Mouse (Mus musculus) kidney, embryonic 15.5 days (tissue): ENCODE results near the gene Prickle2. TPM values are rescaled to one million over a fixed set of nuclear protein-coding genes. Genes with fewer than 3 reads are reported as not detected.

Experiments
- ATAC-seq: fragments of 200-750 bp; cut with Nextera tagmentation; replicated peaks from 2 replicates; pipeline ENCODE4 v1.8.0; 2017; ENCODE audit warnings: moderate TSS enrichment; ENCODE audit not compliant: low FRiP score
- H3K27ac ChIP-seq: fragments of 300-500 bp; sonication (generic); 2 replicates; pipeline ENCODE4 v1.5.1; 2015; ENCODE audit warnings: mild to moderate bottlenecking, inconsistent platforms
- H3K27me3 ChIP-seq: fragments of 300-500 bp; sonication (generic); 2 replicates; pipeline ENCODE4 v1.6.1; 2015; ENCODE audit warnings: inconsistent platforms
- H3K36me3 ChIP-seq: fragments of 300-500 bp; sonication (generic); 2 replicates; pipeline ENCODE4 v1.6.1; 2015; ENCODE audit warnings: inconsistent platforms
- H3K4me1 ChIP-seq: fragments of 300-500 bp; sonication (generic); 2 replicates; pipeline ENCODE4 v1.6.1; 2015; ENCODE audit warnings: inconsistent platforms
- H3K4me2 ChIP-seq: fragments of 300-500 bp; sonication (generic); 2 replicates; pipeline ENCODE4 v1.6.1; 2015; ENCODE audit warnings: moderate library complexity, mild to moderate bottlenecking, inconsistent platforms
- H3K4me3 ChIP-seq: fragments of 300-500 bp; sonication (generic); replicated peaks from 2 replicates; pipeline ENCODE4 v1.5.1; 2015; ENCODE audit warnings: mild to moderate bottlenecking, inconsistent platforms
- H3K9ac ChIP-seq: fragments of 300-500 bp; sonication (generic); 2 replicates; pipeline ENCODE4 v1.6.1; 2015; ENCODE audit warnings: mild to moderate bottlenecking, inconsistent platforms
- H3K9me3 ChIP-seq: fragments of 300-500 bp; sonication (generic); replicated peaks from 2 replicates; pipeline ENCODE4 v1.6.1; 2016; ENCODE audit warnings: inconsistent platforms
- WGBS: fragments of 180-500 bp; shearing (Covaris S2); methylation state at CpG from one replicate; pipeline ENCODE4 v1.1.7; 2015; ENCODE audit warnings: mixed read lengths; 5-methylcytosine and 5-hydroxymethylcytosine counted together
- polyA plus RNA-seq: library from polyadenylated mRNA; unstranded; fragments of >200 nt; fragmentation: Nextera tagmentation; extraction: Ambion mirVana; gene quantifications from 2 replicates; pipeline ENCODE4 v1.2.1, GENCODE M21; 2015

Prickle2 gene
- polyA plus RNA-seq, 1 experiment from 2014 or later: 7.6 TPM

GRCm38 (mm10) chr6:92425476-92425875, 280.5 kb downstream of the Prickle2 start:
- no peak overlapping the region for H3K9ac ChIP-seq
- H3K4me3 ChIP-seq: no peak overlapping the region
- H3K4me1 ChIP-seq: no peaks in the 10 kb centered on the region; the same call in 1 of the 2 replicates
- H3K9me3 ChIP-seq: no peaks in the 10 kb centered on the region
- H3K27ac ChIP-seq: no peak overlapping the region
- 84% methylated on average over 7 of the region's 7 CpGs for WGBS
- ATAC-seq: no peak
- no peak overlapping the region for H3K4me2 ChIP-seq
- H3K36me3 ChIP-seq: peaks cover 16% of the 10 kb centered on the region; the same call in 1 of the 2 replicates
- no peaks in the 10 kb centered on the region for H3K27me3 ChIP-seq

- H3K4me1 ChIP-seq: no peaks in the 10 kb centered on the region; the same call in 1 of the 2 replicates
- H3K27me3 ChIP-seq: no peaks in the 10 kb centered on the region
- H3K4me3 ChIP-seq: no peak overlapping the region
- H3K27ac ChIP-seq: no peak overlapping the region
- WGBS: 52% methylated on average over 3 of the region's 3 CpGs
- H3K9ac ChIP-seq: no peak overlapping the region
- ATAC-seq: no peak
- H3K4me2 ChIP-seq: no peak overlapping the region
- H3K36me3 ChIP-seq: peaks cover 21% of the 10 kb centered on the region; the same call in 1 of the 2 replicates
- H3K9me3 ChIP-seq: no peaks in the 10 kb centered on the region
Measured at GRCm38 (mm10) chr6:92424991-92425390, 281.0 kb downstream of the Prickle2 start.

GRCm38 (mm10) chr6:92422286-92422685, 283.7 kb downstream of the Prickle2 start:
- ATAC-seq: no peak

GRCm38 (mm10) chr6:92420106-92420505, 285.8 kb downstream of the Prickle2 start:
- 92% methylated on average over 12 of the region's 12 CpGs for WGBS
- Histone ChIP-seq H3K4me2 (no peak overlapping the region), H3K9me3 (no peaks in the 10 kb centered on the region), H3K27ac (no peak overlapping the region), H3K9ac (no peak overlapping the region), H3K4me3 (no peak overlapping the region), H3K27me3 (no peaks in the 10 kb centered on the region), H3K36me3 (peaks cover 31% of the 10 kb centered on the region; the same call in 1 of the 2 replicates), H3K4me1 (no peaks in the 10 kb centered on the region; the same call in 1 of the 2 replicates)
- ATAC-seq: no peak

More at GRCm38 (mm10) chr6:92422286-92422685, 283.7 kb downstream of the Prickle2 start:
- H3K27ac ChIP-seq: no peak overlapping the region
- WGBS: 44% methylated on average over 11 of the region's 11 CpGs
- H3K4me1 ChIP-seq: no peaks in the 10 kb centered on the region; the same call in 1 of the 2 replicates
- H3K9me3 ChIP-seq: no peaks in the 10 kb centered on the region
- no peak overlapping the region for H3K9ac ChIP-seq
- no peak overlapping the region for H3K4me2 ChIP-seq
- no peak overlapping the region for H3K4me3 ChIP-seq
- H3K27me3 ChIP-seq: no peaks in the 10 kb centered on the region
- peaks cover 28% of the 10 kb centered on the region; the same call in 1 of the 2 replicates for H3K36me3 ChIP-seq

- peaks cover 9% of the 10 kb centered on the region; the same call in 1 of the 2 replicates for H3K4me1 ChIP-seq
- no peaks in the 10 kb centered on the region for H3K9me3 ChIP-seq
- peaks cover 27% of the 10 kb centered on the region for H3K36me3 ChIP-seq
- 79% methylated on average over 7 of the region's 7 CpGs for WGBS
- no peak for ATAC-seq
- no peak overlapping the region for H3K9ac ChIP-seq
- no peak overlapping the region for H3K4me3 ChIP-seq
- no peak overlapping the region for H3K27ac ChIP-seq
- H3K4me2 ChIP-seq: no peak overlapping the region
- H3K27me3 ChIP-seq: no peaks in the 10 kb centered on the region
Measured at GRCm38 (mm10) chr6:92415405-92415755, 290.6 kb downstream of the Prickle2 start.

- Histone ChIP-seq H3K9me3 (no peaks in the 10 kb centered on the region), H3K27me3 (no peaks in the 10 kb centered on the region), H3K4me3 (no peak overlapping the region), H3K4me1 (peaks cover 9% of the 10 kb centered on the region; the same call in 1 of the 2 replicates), H3K4me2 (no peak overlapping the region), H3K27ac (peak overlapping the region; percentile 48; the same call in 1 of the 2 replicates), H3K36me3 (peaks cover 28% of the 10 kb centered on the region), H3K9ac (no peak overlapping the region)
- no peak for ATAC-seq
- 41% methylated on average over 8 of the region's 8 CpGs for WGBS
Measured at GRCm38 (mm10) chr6:92414478-92415404, 291.2 kb downstream of the Prickle2 start.

- Histone ChIP-seq H3K4me2 (no peak overlapping the region), H3K9me3 (no peaks in the 10 kb centered on the region), H3K36me3 (peaks cover 26% of the 10 kb centered on the region), H3K4me1 (peaks cover 9% of the 10 kb centered on the region; the same call in 1 of the 2 replicates), H3K4me3 (no peak overlapping the region), H3K27me3 (no peaks in the 10 kb centered on the region), H3K27ac (peak overlapping the region; percentile 48; the same call in 1 of the 2 replicates), H3K9ac (no peak overlapping the region)
- no peak for ATAC-seq
- WGBS: 41% methylated on average over 1 of the region's 1 CpGs
Measured at GRCm38 (mm10) chr6:92413982-92414381, 292.0 kb downstream of the Prickle2 start.

- Histone ChIP-seq H3K4me2 (no peak overlapping the region), H3K27me3 (no peaks in the 10 kb centered on the region), H3K9me3 (no peaks in the 10 kb centered on the region), H3K4me1 (peaks cover 7% of the 10 kb centered on the region; the same call in 1 of the 2 replicates), H3K36me3 (peaks cover 27% of the 10 kb centered on the region), H3K27ac (no peak overlapping the region), H3K4me3 (no peak overlapping the region), H3K9ac (no peak overlapping the region)
- ATAC-seq: no peak
- 90% methylated on average over 3 of the region's 3 CpGs for WGBS
Measured at GRCm38 (mm10) chr6:92409788-92410187, 296.2 kb downstream of the Prickle2 start.

GRCm38 (mm10) chr6:92407259-92407658, 298.7 kb downstream of the Prickle2 start:
- ATAC-seq: no peak

GRCm38 (mm10) chr6:92405571-92405970, 300.4 kb downstream of the Prickle2 start:
- no peaks in the 10 kb centered on the region for H3K4me1 ChIP-seq
- 71% methylated on average over 8 of the region's 8 CpGs for WGBS
- H3K9me3 ChIP-seq: no peaks in the 10 kb centered on the region
- H3K4me3 ChIP-seq: no peak overlapping the region
- ATAC-seq: no peak
- H3K9ac ChIP-seq: no peak overlapping the region
- H3K27me3 ChIP-seq: no peaks in the 10 kb centered on the region
- no peak overlapping the region for H3K4me2 ChIP-seq
- no peak overlapping the region for H3K27ac ChIP-seq
- peaks cover 25% of the 10 kb centered on the region for H3K36me3 ChIP-seq

More at GRCm38 (mm10) chr6:92407259-92407658, 298.7 kb downstream of the Prickle2 start:
- H3K4me3 ChIP-seq: no peak overlapping the region
- WGBS: 74% methylated on average over 5 of the region's 5 CpGs
- H3K9ac ChIP-seq: no peak overlapping the region
- no peaks in the 10 kb centered on the region for H3K9me3 ChIP-seq
- no peak overlapping the region for H3K4me2 ChIP-seq
- H3K36me3 ChIP-seq: peaks cover 33% of the 10 kb centered on the region
- H3K4me1 ChIP-seq: no peaks in the 10 kb centered on the region
- no peaks in the 10 kb centered on the region for H3K27me3 ChIP-seq
- H3K27ac ChIP-seq: no peak overlapping the region

- no peaks in the 10 kb centered on the region for H3K4me1 ChIP-seq
- no peak overlapping the region for H3K9ac ChIP-seq
- no peaks in the 10 kb centered on the region for H3K9me3 ChIP-seq
- H3K27ac ChIP-seq: no peak overlapping the region
- ATAC-seq: no peak
- no peaks in the 10 kb centered on the region for H3K27me3 ChIP-seq
- WGBS: 91% methylated on average over 6 of the region's 6 CpGs
- no peak overlapping the region for H3K4me2 ChIP-seq
- no peaks in the 10 kb centered on the region for H3K36me3 ChIP-seq
- no peak overlapping the region for H3K4me3 ChIP-seq
Measured at GRCm38 (mm10) chr6:92397876-92398275, 308.1 kb downstream of the Prickle2 start.

- no peak overlapping the region for H3K4me3 ChIP-seq
- H3K9ac ChIP-seq: no peak overlapping the region
- H3K27ac ChIP-seq: no peak overlapping the region
- WGBS: 88% methylated on average over 4 of the region's 4 CpGs
- no peaks in the 10 kb centered on the region for H3K4me1 ChIP-seq
- no peaks in the 10 kb centered on the region for H3K9me3 ChIP-seq
- no peak overlapping the region for H3K4me2 ChIP-seq
- no peaks in the 10 kb centered on the region for H3K36me3 ChIP-seq
- no peak for ATAC-seq
- no peaks in the 10 kb centered on the region for H3K27me3 ChIP-seq
Measured at GRCm38 (mm10) chr6:92395556-92395955, 310.4 kb downstream of the Prickle2 start.
